ENCODE assay signal across 15 mouse cellular contexts in genomic region chr5:20968493-20968892, GRCm38 (mm10). TPM values are rescaled to one million over a fixed set of nuclear protein-coding genes. Genes with fewer than 3 reads are reported as not detected.
DNase-seq lines count a peak whose midpoint lies in the region; ATAC-seq and TF ChIP-seq lines count a peak whose summit lies in the region.
"Had no signal": no experiment of that assay in that cellular context is flagged by ENCODE, and none has a peak within 500 bp of the region (broad histone marks: within the 10 kb centered on the region; RNA-seq: fewer than 3 reads in every experiment).

No protein-coding gene starts in this region.

- peak; percentile 29; the same call in 1 of the 2 replicates for ATAC-seq in kidney, embryonic 14.5 days (ENCODE audit: low FRiP score, low TSS enrichment)
- ATAC-seq in midbrain, embryonic 14.5 days (ENCODE audit: low FRiP score, low TSS enrichment): no peak
- ATAC-seq: intestine, embryonic 15.5 days had no signal

- H3K4me2 ChIP-seq in kidney, embryonic 14.5 days (replicated peaks; ENCODE audit: low read depth, low read length): no peak overlapping the region
- H3K4me2 ChIP-seq in midbrain, embryonic 14.5 days (ENCODE audit: low read length): no peak overlapping the region
- H3K4me2 ChIP-seq: forebrain, embryonic 13.5 days; intestine, embryonic 15.5 days; limb, embryonic 15.5 days; stomach, embryonic 15.5 days had no signal

- TF ChIP-seq CTCF in heart, adult 2 months (IDR thresholded peaks at IDR 0.05): no peak
- TF ChIP-seq CTCF in testis, adult 2 months (IDR thresholded peaks at IDR 0.05; ENCODE audit: control insufficient read depth, insufficient read depth, insufficient replicate concordance, low read depth, low read length): no peak

- intact Hi-C loops in heart, adult 2 months (cut with DNase I): loop anchor here (1.0 to 10.0 kb wide), 2 partner anchors 55 to 174 kb away; no protein-coding TSS in a partner anchor

- no peak overlapping the region for H3K9ac ChIP-seq in heart, adult 2 months (ENCODE audit: low read depth, low read length)
- H3K9ac ChIP-seq in kidney, embryonic 14.5 days (ENCODE audit: low read depth, low read length): no peak overlapping the region
- no peak overlapping the region for H3K9ac ChIP-seq in midbrain, embryonic 14.5 days (replicated peaks; ENCODE audit: low read length)
- H3K9ac ChIP-seq: forebrain, embryonic 13.5 days; intestine, embryonic 15.5 days; limb, embryonic 15.5 days; stomach, embryonic 15.5 days had no signal

- H3K9me3 ChIP-seq in kidney, embryonic 14.5 days (ENCODE audit: control insufficient read depth, low read length): no peaks in the 10 kb centered on the region
- no peaks in the 10 kb centered on the region for H3K9me3 ChIP-seq in midbrain, embryonic 14.5 days (ENCODE audit: control insufficient read depth, low read length)
- H3K9me3 ChIP-seq: forebrain, embryonic 13.5 days; intestine, embryonic 15.5 days; limb, embryonic 15.5 days; midbrain, embryonic 10.5 days; stomach, embryonic 15.5 days had no signal

- peak; percentile 82 for DNase-seq in heart, adult 11 months
- no peak for DNase-seq in heart, adult 2 months
- no peak for DNase-seq in kidney, postnatal 36 days
- DNase-seq in testis, postnatal 10 days (ENCODE audit: low spot score): no peak
- DNase-seq in splenic B cell, adult 2 months (ENCODE audit: low read depth, low spot score): peak; percentile 60
- no peak for DNase-seq in midbrain, embryonic 14.5 days
- DNase-seq: cerebellum, adult 9-10 months; right cerebral cortex, postnatal 25 days had no signal

- H3K27me3 ChIP-seq in heart, adult 2 months (ENCODE audit: control insufficient read depth, insufficient read depth, low read length): no peaks in the 10 kb centered on the region
- H3K27me3 ChIP-seq in kidney, embryonic 14.5 days (ENCODE audit: control insufficient read depth, insufficient read depth, low read length): no peaks in the 10 kb centered on the region
- H3K27me3 ChIP-seq in testis, adult 2 months (ENCODE audit: control insufficient read depth, insufficient read depth, low read length): no peaks in the 10 kb centered on the region
- no peaks in the 10 kb centered on the region for H3K27me3 ChIP-seq in splenic B cell, adult 2 months (ENCODE audit: control insufficient read depth, insufficient read depth, low read length, poor library complexity, severe bottlenecking)
- H3K27me3 ChIP-seq in midbrain, embryonic 14.5 days (ENCODE audit: control insufficient read depth, insufficient read depth, low read length): no peaks in the 10 kb centered on the region
- H3K27me3 ChIP-seq: forebrain, embryonic 13.5 days; intestine, embryonic 15.5 days; limb, embryonic 15.5 days; stomach, embryonic 15.5 days had no signal

- H3K27ac ChIP-seq in heart, adult 2 months: no peak overlapping the region
- H3K27ac ChIP-seq in kidney, embryonic 14.5 days (ENCODE audit: low read depth, low read length): no peak overlapping the region
- no peak overlapping the region for H3K27ac ChIP-seq in testis, adult 2 months (ENCODE audit: control insufficient read depth, insufficient read depth, low read depth, low read length)
- no peak overlapping the region for H3K27ac ChIP-seq in midbrain, embryonic 14.5 days (replicated peaks; ENCODE audit: low read depth, low read length)
- H3K27ac ChIP-seq: forebrain, embryonic 13.5 days; intestine, embryonic 15.5 days; limb, embryonic 15.5 days; midbrain, embryonic 10.5 days; stomach, embryonic 15.5 days had no signal

- TF ChIP-seq EP300 in heart, adult 2 months (IDR thresholded peaks at IDR 0.05; ENCODE audit: insufficient read depth, low read depth, low read length): no peak

- 61% methylated on average over 9 of the region's 9 CpGs for WGBS in heart, adult 2 months
- 61% methylated on average over 9 of the region's 9 CpGs for WGBS in kidney, embryonic 14.5 days
- WGBS in midbrain, embryonic 14.5 days: 79% methylated on average over 9 of the region's 9 CpGs

- H3K36me3 ChIP-seq in heart, adult 2 months (ENCODE audit: control insufficient read depth, insufficient read depth, low read length): no peaks in the 10 kb centered on the region
- no peaks in the 10 kb centered on the region for H3K36me3 ChIP-seq in kidney, embryonic 14.5 days (ENCODE audit: control insufficient read depth, insufficient read depth, low read length)
- H3K36me3 ChIP-seq in testis, adult 2 months (ENCODE audit: control insufficient read depth, insufficient read depth, low read length): no peaks in the 10 kb centered on the region
- H3K36me3 ChIP-seq in splenic B cell, adult 2 months (ENCODE audit: control insufficient read depth, insufficient read depth, low read length, poor library complexity, severe bottlenecking): no peaks in the 10 kb centered on the region
- no peaks in the 10 kb centered on the region for H3K36me3 ChIP-seq in midbrain, embryonic 14.5 days (ENCODE audit: control insufficient read depth, insufficient read depth, low read length)
- H3K36me3 ChIP-seq: intestine, embryonic 15.5 days; limb, embryonic 15.5 days; midbrain, embryonic 10.5 days; stomach, embryonic 15.5 days had no signal

- H3K4me1 ChIP-seq in heart, adult 2 months (ENCODE audit: control insufficient read depth, insufficient read depth, low read length): peaks cover 2% of the 10 kb centered on the region; the same call in 1 of the 2 replicates
- no peaks in the 10 kb centered on the region for H3K4me1 ChIP-seq in kidney, embryonic 14.5 days (ENCODE audit: control insufficient read depth, insufficient read depth, low read length)
- H3K4me1 ChIP-seq in testis, adult 2 months (ENCODE audit: control insufficient read depth, insufficient read depth, low read length): peaks cover 4% of the 10 kb centered on the region
- no peaks in the 10 kb centered on the region for H3K4me1 ChIP-seq in midbrain, embryonic 14.5 days (ENCODE audit: control insufficient read depth, insufficient read depth, low read length)
- H3K4me1 ChIP-seq: forebrain, embryonic 13.5 days; intestine, embryonic 15.5 days; limb, embryonic 15.5 days; midbrain, embryonic 10.5 days; stomach, embryonic 15.5 days had no signal

- H3K79me2 ChIP-seq in heart, adult 2 months (replicated peaks; ENCODE audit: control insufficient read depth, insufficient read depth, low read length): no peaks in the 10 kb centered on the region

- TF ChIP-seq POLR2A in heart, adult 2 months (IDR thresholded peaks at IDR 0.05; ENCODE audit: insufficient read depth, low read depth, low read length): no peak
- TF ChIP-seq POLR2A in testis, adult 2 months (IDR thresholded peaks at IDR 0.05; ENCODE audit: control insufficient read depth, low read depth, low read length): no peak

- H3K4me3 ChIP-seq in heart, adult 2 months: no peak overlapping the region
- H3K4me3 ChIP-seq in kidney, embryonic 14.5 days (ENCODE audit: low read length): no peak overlapping the region
- 0 out of 2 replicates have a peak overlapping the region, but pooled peaks have one; percentile 5 for H3K4me3 ChIP-seq in testis, adult 2 months (ENCODE audit: control insufficient read depth, low read depth, low read length)
- H3K4me3 ChIP-seq in midbrain, embryonic 14.5 days (replicated peaks; ENCODE audit: low read depth, low read length): no peak overlapping the region
- H3K4me3 ChIP-seq: forebrain, embryonic 13.5 days; intestine, embryonic 15.5 days; limb, embryonic 15.5 days; midbrain, embryonic 10.5 days; stomach, embryonic 15.5 days had no signal

RNA-seq across cellular contexts. Expression of gene Rsbn1l, which starts 12.3 kb away (rescaled TPM):
- total RNA-seq in heart, adult 2 months (2021): 10 to 100 TPM; 11.5 to 15.1 TPM
- 3.7 and 8.4 TPM in 2 replicates for polyA plus RNA-seq in heart, adult 2 months (2012; rRNA removed)
- 9.3 and 9.8 TPM in 2 replicates for polyA plus RNA-seq in kidney, embryonic 14.5 days (2014; fragmentation: Nextera tagmentation; extraction: Ambion mirVana)
- polyA plus RNA-seq in testis, adult 2 months (2012; rRNA removed): 2.4 and 2.5 TPM in 2 replicates
- polyA plus RNA-seq in midbrain, embryonic 14.5 days (2014; fragmentation: Nextera tagmentation; extraction: Ambion mirVana): 5.7 and 6.6 TPM in 2 replicates

Comparison
In these comparisons a context has a peak if more than half of its experiments do, and no peak if none do; other contexts are left out.
1. DNase-seq: peak in heart, adult 11 months (single experiment) and splenic B cell, adult 2 months (single experiment); none in heart, adult 2 months (0 of 2), kidney, postnatal 36 days (0 of 2), testis, postnatal 10 days (single experiment) and midbrain, embryonic 14.5 days (single experiment).